Mouse (Mus musculus) frontal cortex, adult 2 months (tissue): ENCODE measurements around the gene Snx3. TPM values are rescaled to one million over a fixed set of nuclear protein-coding genes. Genes with fewer than 3 reads are reported as not detected.

Source experiments
- DNase-seq, 2 experiments: peaks; one replicate each; pipeline ENCODE4 v3.0.0; 2022; ENCODE audit warnings: low spot score in 1 of 2; ENCODE audit errors: extremely low spot score in 1 of 2
- polyA plus RNA-seq: library from polyadenylated mRNA; depleted of rRNA; stranded (reverse); fragments of >200 nt; gene quantifications from 2 replicates; pipeline ENCODE4 v1.2.3, GENCODE M21; 2012; rRNA removed

Gene Snx3
- 328 and 476 TPM in 2 replicates for polyA plus RNA-seq

GRCm38 (mm10) chr10:42501775-42502348, at the start of gene Snx3:
Gene Snx3, plus strand, starts transcription at chr10:42502030.
- DNase-seq, result peak; percentile 95 to 97

- DNase-seq, result no peak
These were observed 47.6 kb upstream of the Snx3 start for GRCm38 (mm10) chr10:42454266-42454665.

GRCm38 (mm10) chr10:42454690-42455089, 47.1 kb upstream of the Snx3 start:
- no peak for DNase-seq

- no peak for DNase-seq
These were observed 45.8 kb upstream of the Snx3 start for GRCm38 (mm10) chr10:42455981-42456380.

- no peak for DNase-seq
These were observed 44.2 kb upstream of the Snx3 start for GRCm38 (mm10) chr10:42457557-42458191.

- DNase-seq, result no peak
These were observed 37.6 kb upstream of the Snx3 start for GRCm38 (mm10) chr10:42464224-42464623.

GRCm38 (mm10) chr10:42464805-42465204, 37.0 kb upstream of the Snx3 start:
- DNase-seq, result no peak

GRCm38 (mm10) chr10:42474946-42475514, 26.8 kb upstream of the Snx3 start:
- no peak for DNase-seq

- DNase-seq, result no peak
These were observed 24.9 kb upstream of the Snx3 start for GRCm38 (mm10) chr10:42476774-42477475.

GRCm38 (mm10) chr10:42477550-42478340, 24.1 kb upstream of the Snx3 start:
- peak in 1 of 2 experiments; percentile 8 for DNase-seq

GRCm38 (mm10) chr10:42478341-42478720, 23.5 kb upstream of the Snx3 start, which contains the start of gene Afg1l:
Gene Afg1l, minus strand, starts transcription at chr10:42478565.
- peak; percentile 91 to 95 for DNase-seq

GRCm38 (mm10) chr10:42480719-42481118, 21.1 kb upstream of the Snx3 start:
- DNase-seq, result no peak

- no peak for DNase-seq
These were observed 13.1 kb upstream of the Snx3 start for GRCm38 (mm10) chr10:42488606-42489296.

- no peak for DNase-seq
These were observed 10.7 kb upstream of the Snx3 start for GRCm38 (mm10) chr10:42491158-42491557.

GRCm38 (mm10) chr10:42492027-42492771, 9.6 kb upstream of the Snx3 start:
- DNase-seq, result no peak

GRCm38 (mm10) chr10:42493000-42493399, 8.8 kb upstream of the Snx3 start:
- no peak for DNase-seq

- DNase-seq, result no peak
These were observed 1.2 kb upstream of the Snx3 start for GRCm38 (mm10) chr10:42500611-42501010.

- DNase-seq, result no peak
These were observed 669 bp upstream of the Snx3 start for GRCm38 (mm10) chr10:42501161-42501560.

- peak; percentile 33 to 66 for DNase-seq
These were observed 700 bp downstream of the Snx3 start for GRCm38 (mm10) chr10:42502349-42503111.
